Mouse (Mus musculus): ENCODE results near the gene Mocs2. TPM values are rescaled to one million over a fixed set of nuclear protein-coding genes. Genes with fewer than 3 reads are reported as not detected.

Mocs2 gene
- total RNA-seq, 2 experiments from 2014 or later: 77.0 to 122 TPM

- intact Hi-C loops (cut with DNase I): no loop called here
- no peak for DNase-seq (ENCODE audit: low spot score in 2 of 2)
These were observed 34.5 kb downstream of the Mocs2 start for GRCm38 (mm10) chr13:114852264-114853111.

- intact Hi-C loops (cut with DNase I): no loop called here
- no peak for DNase-seq (ENCODE audit: low spot score in 2 of 2)
These were observed 35.1 kb downstream of the Mocs2 start for GRCm38 (mm10) chr13:114853152-114853551.

- intact Hi-C loops (cut with DNase I): no loop called here
- no peak for DNase-seq (ENCODE audit: low spot score in 2 of 2)
These were observed 36.0 kb downstream of the Mocs2 start for GRCm38 (mm10) chr13:114854023-114854422.

- intact Hi-C loops (cut with DNase I): no loop called here
- DNase-seq (ENCODE audit: low spot score in 2 of 2): no peak
These were observed 36.4 kb downstream of the Mocs2 start for GRCm38 (mm10) chr13:114854428-114854827.

GRCm38 (mm10) chr13:114855573-114856268 is 37.7 kb downstream of the Mocs2 start:
- intact Hi-C loops (cut with DNase I): no loop called here
- DNase-seq (ENCODE audit: low spot score in 2 of 2): no peak

- DNase-seq (ENCODE audit: low spot score in 2 of 2): no peak
- intact Hi-C loops (cut with DNase I): no loop called here
These were observed 38.2 kb downstream of the Mocs2 start for GRCm38 (mm10) chr13:114856269-114856627.

GRCm38 (mm10) chr13:114857525-114857924 is 39.5 kb downstream of the Mocs2 start:
- intact Hi-C loops (cut with DNase I): no loop called here

GRCm38 (mm10) chr13:114874738-114875137 is 56.7 kb downstream of the Mocs2 start:
- DNase-seq (ENCODE audit: low spot score in 2 of 2): peak in 1 of 2 experiments; percentile 10
- intact Hi-C loops (cut with DNase I): no loop called here

More at GRCm38 (mm10) chr13:114857525-114857924, 39.5 kb downstream of the Mocs2 start:
- no peak for DNase-seq (ENCODE audit: low spot score in 2 of 2)

- intact Hi-C loops (cut with DNase I): no loop called here
- no peak for DNase-seq (ENCODE audit: low spot score in 2 of 2)
These were observed 58.0 kb downstream of the Mocs2 start for GRCm38 (mm10) chr13:114876005-114876520.

- DNase-seq (ENCODE audit: low spot score in 2 of 2): peak in 1 of 2 experiments; percentile 11
- intact Hi-C loops (cut with DNase I): no loop called here
These were observed 60.6 kb downstream of the Mocs2 start for GRCm38 (mm10) chr13:114878667-114879066.

Other genes with a start within 250 kb of the Mocs2 start
- under 1 TPM; 0.05 to 0.07 TPM for gene Itga2, start 113.9 kb downstream of the Mocs2 start, total RNA-seq (2021)

Measured in left cerebral cortex, postnatal 25 days (tissue).